Mouse (Mus musculus) G1E-ER4 (cell line): ENCODE data around the gene Olfr1023. TPM values are rescaled to one million over a fixed set of nuclear protein-coding genes. Genes with fewer than 3 reads are reported as not detected.

ENCODE experiments used
- GATA1 ChIP-seq: IDR thresholded peaks from one replicate; pipeline ENCODE4 v1.8.0; 2012; ENCODE audit warnings: low read length, inconsistent platforms
- polyA plus RNA-seq: library from polyadenylated mRNA; stranded (reverse); fragments of >175 nt; gene quantifications from 2 replicates; pipeline ENCODE4 v1.2.3, GENCODE M21; 2012

Olfr1023 gene
- not detected in 2 replicates for polyA plus RNA-seq

DNA sequence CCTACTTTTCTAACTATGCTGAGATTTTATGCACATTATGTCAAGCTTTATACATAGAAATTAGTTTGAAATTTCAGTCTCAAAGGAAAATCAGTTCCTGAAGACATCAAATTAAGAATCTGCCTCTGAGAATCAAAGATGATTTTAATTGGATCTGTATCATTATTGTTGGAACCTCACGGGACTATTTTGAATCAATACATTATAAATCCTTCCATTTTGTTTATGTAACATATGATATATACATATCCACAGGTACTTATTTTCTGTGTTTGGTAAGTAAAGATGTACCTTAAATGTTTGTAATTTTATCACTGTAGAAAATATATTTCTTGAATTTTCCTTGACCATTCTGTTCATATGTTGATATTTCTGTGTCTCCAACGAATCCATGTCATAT lies at the start of gene Olfr1023:
Gene Olfr1023, plus strand, starts transcription at position 301 of the 400 bp plus-strand sequence.
- TF ChIP-seq GATA1: no peak

GRCm38 (mm10) chr2:85845383-85845782 lies 40.1 kb upstream of the Olfr1023 start, which contains the start of gene Olfr1019:
TSS of gene Olfr1019 (minus strand) at chr2:85845483.
- TF ChIP-seq GATA1: no peak

DNA sequence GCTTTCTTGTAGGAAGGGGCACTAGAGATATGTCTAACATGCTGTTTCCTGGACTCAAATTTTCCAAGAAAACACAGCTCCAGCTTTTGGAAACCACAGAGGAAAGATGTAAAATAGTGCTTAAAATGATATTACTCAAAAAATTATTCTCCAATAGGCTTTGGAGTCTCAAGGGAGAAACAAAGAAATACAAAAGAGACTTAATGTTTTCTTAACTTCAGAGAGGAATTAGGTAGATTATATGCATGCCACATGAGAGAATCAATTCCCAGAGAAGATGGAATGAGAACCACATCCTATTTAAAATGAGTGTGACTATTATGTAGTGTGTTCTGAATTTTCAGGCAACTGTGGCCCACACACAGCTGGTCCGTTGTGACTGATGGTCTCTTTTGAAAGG lies 38.7 kb upstream of the Olfr1023 start, which contains the start of gene Olfr1020:
Gene Olfr1020, plus strand, starts transcription at position 301 of the 400 bp plus-strand sequence.
- TF ChIP-seq GATA1: no peak

DNA sequence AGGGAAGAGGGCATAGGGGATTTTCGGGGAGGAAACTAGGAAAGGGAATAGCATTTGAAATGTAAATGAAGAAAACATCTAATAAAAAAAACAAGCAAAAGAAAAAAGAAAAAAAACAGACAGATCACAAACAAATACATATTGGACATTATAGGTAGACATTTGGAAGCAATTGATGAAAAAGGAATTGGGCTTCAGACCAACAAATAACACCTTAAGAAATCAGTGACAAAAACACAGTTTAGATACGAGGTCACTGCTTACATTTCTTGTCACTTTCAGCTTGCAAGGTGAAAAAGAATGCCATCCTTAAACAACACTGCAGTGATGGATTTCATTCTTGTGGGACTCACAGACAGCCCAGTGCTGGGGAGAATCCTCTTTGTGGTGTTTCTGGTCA lies 17.1 kb upstream of the Olfr1023 start, which contains the start of gene Olfr1022:
Gene Olfr1022, plus strand, starts transcription at position 301 of the 400 bp plus-strand sequence.
- no peak for TF ChIP-seq GATA1

GRCm38 (mm10) chr2:85904952-85905351 lies 19.5 kb downstream of the Olfr1023 start, which contains the start of gene Olfr1024:
TSS of gene Olfr1024 (minus strand) at chr2:85905052.
- TF ChIP-seq GATA1: no peak

- no peak for TF ChIP-seq GATA1
These were observed 27.8 kb downstream of the Olfr1023 start for GRCm38 (mm10) chr2:85913197-85913596.

- TF ChIP-seq GATA1: no peak
These were observed 29.5 kb downstream of the Olfr1023 start, which contains the start of gene Olfr1025-ps1 for GRCm38 (mm10) chr2:85914893-85915292. TSS of gene Olfr1025-ps1 (plus strand) at chr2:85915193.

DNA sequence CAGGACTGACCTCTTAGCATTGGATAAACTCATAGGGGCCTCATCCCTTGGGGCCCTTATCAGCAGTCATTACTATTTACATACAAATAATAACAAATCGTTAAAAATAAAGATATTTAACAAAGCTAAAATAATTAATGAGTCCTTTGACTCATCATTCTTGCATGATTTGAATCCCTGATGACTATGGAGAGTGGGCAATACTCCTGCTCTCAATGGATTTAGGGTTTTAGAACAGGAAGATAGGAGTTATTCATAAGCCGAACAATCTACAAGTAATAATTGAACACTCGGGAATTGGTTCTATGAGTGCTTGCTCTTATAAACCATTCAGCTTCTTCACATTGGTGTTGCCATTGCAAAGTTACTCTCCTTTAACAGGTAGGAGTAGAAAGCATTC lies 35.8 kb downstream of the Olfr1023 start, which contains the start of gene Olfr1026:
Gene Olfr1026, plus strand, starts transcription at position 301 of the 400 bp plus-strand sequence.
- no peak for TF ChIP-seq GATA1

Other genes starting within 250 kb of the Olfr1023 start
- gene Olfr1002, start 234.9 kb upstream of the Olfr1023 start, polyA plus RNA-seq: not detected in 2 replicates
- gene Olfr154, start 221.2 kb upstream of the Olfr1023 start, polyA plus RNA-seq: not detected in 2 replicates
- gene Olfr1006, start 206.9 kb upstream of the Olfr1023 start, polyA plus RNA-seq: not detected in 2 replicates
- gene Olfr1008, start 196.2 kb upstream of the Olfr1023 start, polyA plus RNA-seq: not detected in 2 replicates
- not detected in 2 replicates for gene Olfr1009, start 170.2 kb upstream of the Olfr1023 start, polyA plus RNA-seq
- not detected in 2 replicates for gene Olfr1012, start 122.9 kb upstream of the Olfr1023 start, polyA plus RNA-seq
- not detected in 2 replicates for gene Olfr1013, start 118.5 kb upstream of the Olfr1023 start, polyA plus RNA-seq
- gene Olfr1014, start 112.9 kb upstream of the Olfr1023 start, polyA plus RNA-seq: not detected in 2 replicates
- not detected in 2 replicates for gene Olfr1015, start 103.6 kb upstream of the Olfr1023 start, polyA plus RNA-seq
- not detected in 2 replicates for gene Olfr1016, start 83.1 kb upstream of the Olfr1023 start, polyA plus RNA-seq
- gene Olfr1018, start 67.2 kb upstream of the Olfr1023 start, polyA plus RNA-seq: not detected in 2 replicates
- not detected in 2 replicates for gene Olfr1019, start 40.2 kb upstream of the Olfr1023 start, polyA plus RNA-seq
- gene Olfr1020, start 38.6 kb upstream of the Olfr1023 start, polyA plus RNA-seq: not detected in 2 replicates
- gene Olfr1022, start 17.0 kb upstream of the Olfr1023 start, polyA plus RNA-seq: not detected in 2 replicates
- gene Olfr1024, start 19.4 kb downstream of the Olfr1023 start, polyA plus RNA-seq: not detected in 2 replicates
- gene Olfr1025-ps1, start 29.6 kb downstream of the Olfr1023 start, polyA plus RNA-seq: not detected in 2 replicates
- gene Olfr1026, start 35.9 kb downstream of the Olfr1023 start, polyA plus RNA-seq: not detected in 2 replicates
- gene Olfr1028, start 64.8 kb downstream of the Olfr1023 start, polyA plus RNA-seq: not detected in 2 replicates
- not detected in 2 replicates for gene Olfr1029, start 88.3 kb downstream of the Olfr1023 start, polyA plus RNA-seq
- gene Olfr1030, start 93.6 kb downstream of the Olfr1023 start, polyA plus RNA-seq: not detected in 2 replicates
- not detected in 2 replicates for gene Olfr1031, start 104.7 kb downstream of the Olfr1023 start, polyA plus RNA-seq
- gene Olfr1032, start 119.9 kb downstream of the Olfr1023 start, polyA plus RNA-seq: not detected in 2 replicates
- gene Olfr1033, start 135.0 kb downstream of the Olfr1023 start, polyA plus RNA-seq: not detected in 2 replicates
- not detected in 2 replicates for gene Olfr1034, start 160.2 kb downstream of the Olfr1023 start, polyA plus RNA-seq
- not detected in 2 replicates for gene Olfr1036, start 188.4 kb downstream of the Olfr1023 start, polyA plus RNA-seq
- gene Olfr1037, start 201.7 kb downstream of the Olfr1023 start, polyA plus RNA-seq: not detected in 2 replicates